Mouse (Mus musculus): Measurements from ENCODE around the gene Unc5b. TPM values are rescaled to one million over a fixed set of nuclear protein-coding genes. Genes with fewer than 3 reads are reported as not detected.
A peak's percentile ranks its signal among the peaks of the same experiment; 100 is the strongest.

The Unc5b gene
- total and polyA plus RNA-seq, 3 experiments = 0.04 to 0.21 (median 0.06) TPM

- in situ Hi-C loops (cut with MboI; ENCODE audit: low pct_ligation_motif_present, low pct_unique_long_range_greater_than_20kb, low sequenced_read_pairs) (no loop called here), dilution Hi-C loops (cut with MboI; ENCODE audit: extremely low pct_ligation_motif_present, extremely low pct_unique_long_range_greater_than_20kb, low sequenced_read_pairs) (no loop called here)
- H3K4me3 ChIP-seq (replicated peaks in 1 of 3; ENCODE audit: low read depth in 2 of 3, low read length in 2 of 3, poor library complexity in 1 of 3) = no peak overlapping the region
- no peak overlapping the region for H3K4me2 ChIP-seq (ENCODE audit: insufficient read depth, low read depth, poor library complexity, severe bottlenecking)
- peaks cover 78 to 95% of the 10 kb centered on the region in 2 experiments for H3K4me1 ChIP-seq (ENCODE audit: control insufficient read depth in 1 of 2, insufficient read depth in 2 of 2)
- peaks cover 4% of the 10 kb centered on the region for H3K9me3 ChIP-seq (replicated peaks; ENCODE audit: low read length)
- H3K27ac ChIP-seq (ENCODE audit: insufficient read depth, low read depth) = peak overlapping the region; percentile 98; the same call in 1 of the 2 replicates
- no peak overlapping the region for H3K9ac ChIP-seq (ENCODE audit: insufficient read depth, low read depth)
- H3K79me2 ChIP-seq (replicated peaks; ENCODE audit: control insufficient read depth, extremely low read depth, insufficient read depth, poor library complexity, severe bottlenecking) = no peaks in the 10 kb centered on the region; the same call in 1 of the 2 replicates
- TF ChIP-seq MAZ (IDR thresholded peaks at IDR 0.05; ENCODE audit: low read depth, low read length) (peak; percentile 72; the same call in 1 of the 2 replicates), ELF1 (IDR thresholded peaks at IDR 0.05; ENCODE audit: low read depth, low read length) (no peak), ZNF384 (IDR thresholded peaks at IDR 0.05; ENCODE audit: low read depth, low read length) (peak; percentile 95), POLR2AphosphoS2 (IDR thresholded peaks at IDR 0.05; ENCODE audit: low read depth, low read length) (no peak)
- no peak for DNase-seq (ENCODE audit: extremely low read depth)
- H3K27me3 ChIP-seq (replicated peaks) = no peaks in the 10 kb centered on the region
- H3K36me3 ChIP-seq (replicated peaks in 1 of 2; ENCODE audit: control insufficient read depth in 1 of 2, insufficient read depth in 1 of 2, low read length in 1 of 2) = peaks cover 12 to 52% of the 10 kb centered on the region in 2 experiments
These were observed 93.3 kb downstream of the Unc5b start for GRCm38 (mm10) chr10:60737886-60738640.

DNA sequence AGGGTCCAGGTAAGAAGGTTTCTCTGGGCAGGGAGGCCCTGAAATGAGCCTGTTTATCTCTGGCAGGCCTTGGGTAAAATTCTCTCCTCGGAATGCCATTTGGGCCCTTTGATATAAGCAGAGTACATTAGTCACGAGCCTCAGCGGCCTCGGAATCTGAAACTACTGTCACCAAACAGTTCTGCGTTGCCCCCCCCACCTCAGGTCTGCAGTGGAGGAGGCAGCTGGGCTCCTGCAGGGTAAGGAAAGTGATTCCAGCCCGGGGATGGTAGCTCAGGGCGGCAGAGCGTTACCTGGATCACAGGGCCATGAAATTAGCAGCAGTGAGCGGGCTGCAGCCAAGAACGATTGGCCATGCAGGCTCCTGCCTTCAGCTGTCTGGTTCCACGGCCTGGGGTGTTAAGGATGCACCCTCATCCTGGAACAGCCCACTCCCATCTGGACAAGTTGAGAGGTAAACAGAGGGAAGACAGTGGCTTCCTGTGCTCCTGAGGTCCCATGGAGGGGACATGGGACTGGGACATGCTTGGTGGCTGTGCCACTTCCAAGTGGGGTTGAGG lies 94.1 kb downstream of the Unc5b start:
- no peak overlapping the region for H3K4me2 ChIP-seq (ENCODE audit: insufficient read depth, low read depth, poor library complexity, severe bottlenecking)
- dilution Hi-C loops (cut with MboI; ENCODE audit: extremely low pct_ligation_motif_present, extremely low pct_unique_long_range_greater_than_20kb, low sequenced_read_pairs) = no loop called here
- H3K9me3 ChIP-seq (replicated peaks; ENCODE audit: low read length) = peaks cover 3% of the 10 kb centered on the region
- DNase-seq (ENCODE audit: extremely low read depth) = no peak
- TF ChIP-seq EP300 (IDR thresholded peaks at IDR 0.05; ENCODE audit: low read length) (no peak), BHLHE40 (IDR thresholded peaks at IDR 0.05; ENCODE audit: low read depth, low read length) (0 out of 2 replicates have a peak, but pooled peaks have one; percentile 30)
- in situ Hi-C loops (cut with MboI; ENCODE audit: low pct_ligation_motif_present, low pct_unique_long_range_greater_than_20kb, low sequenced_read_pairs) = no loop called here
- H3K4me3 ChIP-seq (replicated peaks in 1 of 3; ENCODE audit: low read depth in 2 of 3, low read length in 2 of 3, poor library complexity in 1 of 3) = no peak overlapping the region
- H3K4me1 ChIP-seq (ENCODE audit: control insufficient read depth in 1 of 2, insufficient read depth in 2 of 2) = peaks cover 76 to 95% of the 10 kb centered on the region in 2 experiments
- no peak overlapping the region for H3K27ac ChIP-seq (ENCODE audit: insufficient read depth, low read depth)
- H3K79me2 ChIP-seq (replicated peaks; ENCODE audit: control insufficient read depth, extremely low read depth, insufficient read depth, poor library complexity, severe bottlenecking) = no peaks in the 10 kb centered on the region; the same call in 1 of the 2 replicates
- H3K36me3 ChIP-seq (replicated peaks in 1 of 2; ENCODE audit: control insufficient read depth in 1 of 2, insufficient read depth in 1 of 2, low read length in 1 of 2) = peaks cover 10 to 49% of the 10 kb centered on the region in 2 experiments
- H3K9ac ChIP-seq (ENCODE audit: insufficient read depth, low read depth) = no peak overlapping the region
- H3K27me3 ChIP-seq (replicated peaks) = no peaks in the 10 kb centered on the region

DNA sequence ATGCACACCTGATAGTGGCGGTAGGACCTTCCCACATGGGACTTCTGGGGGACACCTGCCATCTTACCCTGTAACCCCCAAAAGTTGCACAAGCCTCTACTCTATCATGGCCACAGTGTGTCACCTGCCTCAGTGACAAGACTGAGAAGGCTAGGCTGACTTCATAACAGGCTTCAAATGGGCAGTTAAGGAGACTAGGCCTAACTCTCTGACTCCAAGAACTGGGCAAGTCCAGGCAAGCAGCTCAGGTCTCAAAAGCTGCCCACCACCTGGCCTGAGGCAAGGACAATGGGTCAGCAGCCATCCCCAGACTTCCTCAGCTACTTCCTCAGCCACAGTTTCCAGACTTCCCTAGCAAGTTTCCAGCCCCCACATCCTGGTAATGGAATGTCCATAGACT lies 95.6 kb downstream of the Unc5b start:
- dilution Hi-C loops (cut with MboI; ENCODE audit: extremely low pct_ligation_motif_present, extremely low pct_unique_long_range_greater_than_20kb, low sequenced_read_pairs) = no loop called here
- peaks cover 69 to 92% of the 10 kb centered on the region in 2 experiments for H3K4me1 ChIP-seq (ENCODE audit: control insufficient read depth in 1 of 2, insufficient read depth in 2 of 2)
- in situ Hi-C loops (cut with MboI; ENCODE audit: low pct_ligation_motif_present, low pct_unique_long_range_greater_than_20kb, low sequenced_read_pairs) = no loop called here
- no peaks in the 10 kb centered on the region for H3K27me3 ChIP-seq (replicated peaks)
- no peak for DNase-seq (ENCODE audit: extremely low read depth)
- no peak overlapping the region for H3K27ac ChIP-seq (ENCODE audit: insufficient read depth, low read depth)
- no peak overlapping the region for H3K4me3 ChIP-seq (replicated peaks in 1 of 3; ENCODE audit: low read depth in 2 of 3, low read length in 2 of 3, poor library complexity in 1 of 3)
- H3K36me3 ChIP-seq (replicated peaks in 1 of 2; ENCODE audit: control insufficient read depth in 1 of 2, insufficient read depth in 1 of 2, low read length in 1 of 2) = peaks cover 10 to 53% of the 10 kb centered on the region in 2 experiments
- no peaks in the 10 kb centered on the region for H3K9me3 ChIP-seq (replicated peaks; ENCODE audit: low read length)
- no peaks in the 10 kb centered on the region; the same call in 1 of the 2 replicates for H3K79me2 ChIP-seq (replicated peaks; ENCODE audit: control insufficient read depth, extremely low read depth, insufficient read depth, poor library complexity, severe bottlenecking)
- H3K9ac ChIP-seq (ENCODE audit: insufficient read depth, low read depth) = no peak overlapping the region
- no peak overlapping the region for H3K4me2 ChIP-seq (ENCODE audit: insufficient read depth, low read depth, poor library complexity, severe bottlenecking)
- TF ChIP-seq NRF1 (IDR thresholded peaks at IDR 0.05; ENCODE audit: low read depth, low read length) = no peak; the same call in 1 of the 2 replicates
- no peak for TF ChIP-seq MAFK (IDR thresholded peaks at IDR 0.05; ENCODE audit: insufficient replicate concordance, low read length)
- TF ChIP-seq JUND (conservative IDR thresholded peaks at IDR 0.05; ENCODE audit: low read depth, low read length) = no peak
- no peak for TF ChIP-seq E2F4 (IDR thresholded peaks at IDR 0.05; ENCODE audit: insufficient replicate concordance, low read depth, low read length)
- TF ChIP-seq MYC (IDR thresholded peaks at IDR 0.05; ENCODE audit: low read depth, low read length) = no peak
- TF ChIP-seq UBTF (IDR thresholded peaks at IDR 0.05; ENCODE audit: low read depth, low read length) = no peak
- no peak for TF ChIP-seq RAD21 (IDR thresholded peaks at IDR 0.05; ENCODE audit: low read depth, low read length)
- no peak for TF ChIP-seq SIN3A (IDR thresholded peaks at IDR 0.05; ENCODE audit: low read length)
- peak; percentile 33; the same call in 1 of the 2 replicates for TF ChIP-seq CHD2 (IDR thresholded peaks at IDR 0.05; ENCODE audit: low read length)
- TF ChIP-seq RCOR1 (conservative IDR thresholded peaks at IDR 0.05; ENCODE audit: low read depth, low read length) = no peak
- no peak for TF ChIP-seq KAT2A (IDR thresholded peaks at IDR 0.05; ENCODE audit: insufficient replicate concordance, low read length)
- no peak for TF ChIP-seq JUN (IDR thresholded peaks at IDR 0.05; ENCODE audit: insufficient read depth, low read depth, low read length)
- no peak for TF ChIP-seq ZMIZ1 (IDR thresholded peaks at IDR 0.05; ENCODE audit: low read depth, low read length)
- peak; percentile 96 for TF ChIP-seq CHD1 (IDR thresholded peaks at IDR 0.05; ENCODE audit: low read depth, low read length)
- no peak for TF ChIP-seq BHLHE40 (IDR thresholded peaks at IDR 0.05; ENCODE audit: low read depth, low read length)
- TF ChIP-seq MAZ (IDR thresholded peaks at IDR 0.05; ENCODE audit: low read depth, low read length) = no peak
- TF ChIP-seq ZNF384 (IDR thresholded peaks at IDR 0.05; ENCODE audit: low read depth, low read length) = no peak
- TF ChIP-seq TCF12 (IDR thresholded peaks at IDR 0.05; ENCODE audit: low read depth, low read length) = peak; percentile 57; the same call in 1 of the 2 replicates
- TF ChIP-seq ELF1 (IDR thresholded peaks at IDR 0.05; ENCODE audit: low read depth, low read length) = no peak
- TF ChIP-seq GABPA (IDR thresholded peaks at IDR 0.05; ENCODE audit: insufficient replicate concordance, low read depth, low read length) = no peak
